Mouse (Mus musculus) small intestine, adult 2 months (tissue): ENCODE data around the gene Card11.

Experiments
- CTCF ChIP-seq: fragments of 200-500 bp; IDR thresholded peaks from 2 replicates; pipeline ENCODE4 v1.5.1; 2012; ENCODE audit warnings: low read depth, mild to moderate bottlenecking, control low read depth, inconsistent platforms, low read length, moderate library complexity, mixed read lengths; ENCODE audit not compliant: insufficient replicate concordance, insufficient read length; ENCODE audit errors: extremely low read depth
- POLR2A ChIP-seq: fragments of 200-500 bp; IDR thresholded peaks from 2 replicates; pipeline ENCODE4 v1.6.1; 2012; ENCODE audit warnings: low read depth, mild to moderate bottlenecking, control low read depth, inconsistent platforms, low read length, moderate library complexity

DNA sequence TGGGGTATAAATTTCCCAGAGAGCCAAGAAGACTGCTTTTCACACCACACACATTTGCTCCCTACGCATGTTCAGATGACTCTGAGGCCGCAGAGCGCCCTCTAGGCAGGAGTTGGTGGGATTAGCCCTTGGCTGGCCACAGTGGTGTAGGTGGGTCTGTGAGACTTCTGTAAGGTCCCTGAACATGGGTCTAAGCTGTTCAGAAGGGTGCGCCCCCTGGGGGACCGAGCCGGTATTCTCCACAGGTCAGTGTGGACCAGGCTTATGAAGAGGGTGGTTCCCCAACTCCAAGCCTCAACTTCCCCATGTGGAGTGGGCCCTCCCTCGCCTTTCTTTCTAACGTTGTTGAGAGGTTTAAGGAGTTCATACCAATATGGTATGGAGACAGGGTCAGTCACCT lies 110.8 kb downstream of the Card11 start:
- TF ChIP-seq CTCF (peak; percentile 43; the same call in 1 of the 2 replicates), POLR2A (no peak)
